Mouse (Mus musculus) hindbrain, embryonic 13.5 days (tissue): Measurements from ENCODE around the gene Sh2d6. TPM values are rescaled to one million over a fixed set of nuclear protein-coding genes. Genes with fewer than 3 reads are reported as not detected.
"Not testable (repeated sequence)": the region's sequence is repeated elsewhere in the genome, so short reads cannot be mapped to it uniquely, and the experiment has no call there.

ENCODE experiments used
- ATAC-seq: fragments of 200-750 bp; cut with Nextera tagmentation; 2 replicates; pipeline ENCODE4 v1.8.0; 2017; ENCODE audit warnings: moderate TSS enrichment; ENCODE audit not compliant: low FRiP score
- H3K27ac ChIP-seq: fragments of 300-500 bp; sonication (generic); 2 replicates; pipeline ENCODE4 v1.5.1; 2015; ENCODE audit warnings: inconsistent platforms, mild to moderate bottlenecking, moderate library complexity
- H3K27me3 ChIP-seq: fragments of 300-500 bp; sonication (generic); 2 replicates; pipeline ENCODE4 v1.6.1; 2015; ENCODE audit warnings: mild to moderate bottlenecking, inconsistent platforms
- H3K36me3 ChIP-seq: fragments of 300-500 bp; sonication (generic); 2 replicates; pipeline ENCODE4 v1.6.1; 2015; ENCODE audit warnings: mild to moderate bottlenecking, inconsistent platforms
- H3K4me1 ChIP-seq: fragments of 300-500 bp; sonication (generic); replicated peaks from 2 replicates; pipeline ENCODE4 v1.6.1; 2015; ENCODE audit warnings: inconsistent platforms
- H3K4me2 ChIP-seq: fragments of 300-500 bp; sonication (generic); 2 replicates; pipeline ENCODE4 v1.6.1; 2015; ENCODE audit warnings: inconsistent platforms, mild to moderate bottlenecking, moderate library complexity
- H3K4me3 ChIP-seq: fragments of 300-500 bp; sonication (generic); 2 replicates; pipeline ENCODE4 v1.5.1; 2015; ENCODE audit warnings: mild to moderate bottlenecking, inconsistent platforms
- H3K9ac ChIP-seq: fragments of 300-500 bp; sonication (generic); 2 replicates; pipeline ENCODE4 v1.6.1; 2015; ENCODE audit warnings: mild to moderate bottlenecking, inconsistent platforms
- H3K9me3 ChIP-seq: fragments of 300-500 bp; sonication (generic); 2 replicates; pipeline ENCODE4 v1.6.1; 2016; ENCODE audit warnings: inconsistent platforms
- WGBS: fragments of 180-500 bp; shearing (Covaris S2); methylation state at CpG from one replicate; pipeline ENCODE4 v1.1.7; 2015; 5-methylcytosine and 5-hydroxymethylcytosine counted together
- polyA plus RNA-seq: library from polyadenylated mRNA; unstranded; fragments of >200 nt; fragmentation: Nextera tagmentation; extraction: Ambion mirVana; gene quantifications from 2 replicates; pipeline ENCODE4 v1.2.1, GENCODE M21; 2015

Gene Sh2d6
- polyA plus RNA-seq, 1 experiment from 2014 or later = 1.0 TPM

DNA sequence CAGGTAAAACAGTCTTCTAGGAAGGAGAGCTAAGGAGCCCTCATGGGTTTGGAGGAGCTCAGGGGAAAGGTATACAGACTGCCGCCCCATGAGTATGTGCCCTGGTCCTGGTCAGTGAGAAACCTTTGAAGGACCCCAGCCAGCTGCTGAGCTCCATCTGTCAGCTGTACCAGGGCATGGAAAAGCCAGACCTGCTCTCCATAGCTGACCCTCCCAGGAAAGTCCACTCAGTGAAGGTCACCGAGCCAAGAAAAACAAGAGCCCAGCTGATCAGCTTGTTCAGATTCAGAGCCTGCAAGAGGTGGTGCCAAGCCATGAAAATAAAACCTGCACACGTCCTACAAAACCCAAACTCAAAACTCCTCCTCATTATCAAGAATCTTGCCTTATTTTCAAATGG, 32.7 kb downstream of the Sh2d6 start:
- Histone ChIP-seq H3K4me2 (no peak overlapping the region), H3K27ac (no peak overlapping the region), H3K4me3 (no peak overlapping the region), H3K4me1 (no peaks in the 10 kb centered on the region), H3K27me3 (no peaks in the 10 kb centered on the region), H3K9ac (no peak overlapping the region), H3K36me3 (no peaks in the 10 kb centered on the region), H3K9me3 (no peaks in the 10 kb centered on the region)
- 76% methylated on average over 3 of the region's 3 CpGs for WGBS
- ATAC-seq = no peak

DNA sequence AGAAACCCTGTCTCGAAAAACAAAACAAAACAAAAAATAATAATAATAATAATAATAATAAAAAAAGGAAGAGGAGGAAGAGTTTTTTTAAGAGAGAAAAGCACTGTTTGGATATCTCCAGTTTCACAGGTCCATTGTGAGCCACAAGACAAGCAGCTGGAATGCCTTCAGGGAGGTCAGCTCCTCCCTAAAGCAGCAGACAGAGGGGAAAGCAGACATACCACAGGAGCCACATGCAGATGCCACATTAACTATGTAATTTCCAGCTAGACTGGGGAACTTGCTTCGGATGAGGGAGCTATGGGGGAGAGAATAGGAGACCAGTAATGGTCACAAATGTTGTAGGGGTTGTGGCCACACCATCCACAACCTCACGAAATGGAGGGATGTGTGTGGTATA, 34.2 kb downstream of the Sh2d6 start:
- Histone ChIP-seq H3K9ac (no peak overlapping the region), H3K27me3 (no peaks in the 10 kb centered on the region), H3K27ac (no peak overlapping the region), H3K4me3 (no peak overlapping the region), H3K4me2 (no peak overlapping the region), H3K9me3 (no peaks in the 10 kb centered on the region), H3K36me3 (no peaks in the 10 kb centered on the region), H3K4me1 (no peaks in the 10 kb centered on the region)
- 74% methylated on average over 3 of the region's 3 CpGs for WGBS
- ATAC-seq = no peak

GRCm38 (mm10) chr6:72486307-72486706, 35.2 kb downstream of the Sh2d6 start:
- H3K4me2 ChIP-seq = no peak overlapping the region
- no peak overlapping the region for H3K27ac ChIP-seq
- no peak overlapping the region for H3K4me3 ChIP-seq
- H3K27me3 ChIP-seq = no peaks in the 10 kb centered on the region
- H3K9ac ChIP-seq = no peak overlapping the region
- 94% methylated on average over 6 of the region's 6 CpGs for WGBS
- H3K9me3 ChIP-seq = no peaks in the 10 kb centered on the region
- H3K36me3 ChIP-seq = no peaks in the 10 kb centered on the region
- no peaks in the 10 kb centered on the region for H3K4me1 ChIP-seq
- ATAC-seq = no peak

DNA sequence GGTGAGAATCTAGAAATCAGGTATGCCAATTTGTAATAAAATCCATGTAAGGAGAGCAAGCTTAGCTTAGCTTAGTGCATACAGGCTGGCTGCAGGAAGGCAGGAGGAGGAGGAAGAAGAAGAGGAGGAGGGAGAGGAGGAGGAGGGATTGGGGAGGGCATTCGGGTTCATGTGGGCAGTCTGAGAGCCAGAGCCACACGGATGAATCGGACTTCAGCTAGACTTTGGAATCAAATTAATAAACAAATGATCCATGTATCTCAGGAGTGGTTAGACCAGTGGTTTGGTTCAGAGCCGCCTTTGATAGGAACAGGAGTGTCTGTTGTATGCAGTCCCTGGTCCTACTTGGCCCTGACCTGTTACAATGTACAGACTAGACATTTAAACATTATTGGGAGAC, 36.6 kb downstream of the Sh2d6 start:
- Histone ChIP-seq H3K9ac (no peak overlapping the region), H3K36me3 (no peaks in the 10 kb centered on the region), H3K27ac (no peak overlapping the region), H3K27me3 (no peaks in the 10 kb centered on the region), H3K4me1 (no peaks in the 10 kb centered on the region), H3K4me3 (no peak overlapping the region), H3K9me3 (no peaks in the 10 kb centered on the region), H3K4me2 (no peak overlapping the region)
- WGBS = 76% methylated on average over 4 of the region's 4 CpGs
- ATAC-seq = no peak

DNA sequence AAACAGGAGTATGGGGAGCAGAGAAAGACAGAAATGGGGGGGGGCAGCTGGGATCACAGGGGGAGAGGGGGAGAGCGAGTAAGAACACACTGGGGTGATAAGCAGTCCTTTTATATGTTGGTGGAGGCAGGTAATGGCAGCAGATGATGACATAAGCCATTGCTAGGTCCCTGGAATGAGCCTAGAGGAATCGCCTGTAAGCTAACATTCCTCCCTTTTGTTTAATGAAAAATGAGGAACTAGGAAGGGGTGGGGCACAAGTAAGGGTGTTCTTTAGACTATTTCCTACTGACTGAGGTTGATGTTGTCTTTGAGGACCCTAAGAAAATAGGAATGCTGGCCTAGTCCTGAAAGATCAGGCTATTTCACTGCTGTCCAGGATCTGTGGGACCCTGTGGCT, 39.4 kb downstream of the Sh2d6 start:
- H3K4me1 ChIP-seq = no peaks in the 10 kb centered on the region
- WGBS = 57% methylated on average over 2 of the region's 2 CpGs
- no peak for ATAC-seq

DNA sequence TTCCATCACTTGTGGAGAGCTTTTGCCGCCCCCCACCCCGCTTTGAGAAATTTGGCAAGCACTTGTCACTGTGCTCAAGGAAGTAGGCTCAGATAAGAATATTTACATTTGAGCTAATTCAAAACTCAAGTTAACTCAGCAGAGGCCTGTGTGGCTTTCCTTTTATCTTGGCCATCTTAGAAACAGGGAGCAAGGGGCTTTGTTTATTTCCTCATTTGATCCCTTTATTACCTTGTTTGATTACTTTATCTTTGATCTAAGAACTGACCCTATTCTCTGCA, 41.1 kb downstream of the Sh2d6 start:
- H3K4me3 ChIP-seq = no peak overlapping the region
- 89% methylated on average over 2 of the region's 2 CpGs for WGBS

More for the DNA sequence above, 39.4 kb downstream of the Sh2d6 start:
- Histone ChIP-seq H3K4me3 (no peak overlapping the region), H3K36me3 (no peaks in the 10 kb centered on the region), H3K27me3 (no peaks in the 10 kb centered on the region), H3K27ac (no peak overlapping the region), H3K4me2 (no peak overlapping the region), H3K9ac (no peak overlapping the region), H3K9me3 (no peaks in the 10 kb centered on the region)

DNA sequence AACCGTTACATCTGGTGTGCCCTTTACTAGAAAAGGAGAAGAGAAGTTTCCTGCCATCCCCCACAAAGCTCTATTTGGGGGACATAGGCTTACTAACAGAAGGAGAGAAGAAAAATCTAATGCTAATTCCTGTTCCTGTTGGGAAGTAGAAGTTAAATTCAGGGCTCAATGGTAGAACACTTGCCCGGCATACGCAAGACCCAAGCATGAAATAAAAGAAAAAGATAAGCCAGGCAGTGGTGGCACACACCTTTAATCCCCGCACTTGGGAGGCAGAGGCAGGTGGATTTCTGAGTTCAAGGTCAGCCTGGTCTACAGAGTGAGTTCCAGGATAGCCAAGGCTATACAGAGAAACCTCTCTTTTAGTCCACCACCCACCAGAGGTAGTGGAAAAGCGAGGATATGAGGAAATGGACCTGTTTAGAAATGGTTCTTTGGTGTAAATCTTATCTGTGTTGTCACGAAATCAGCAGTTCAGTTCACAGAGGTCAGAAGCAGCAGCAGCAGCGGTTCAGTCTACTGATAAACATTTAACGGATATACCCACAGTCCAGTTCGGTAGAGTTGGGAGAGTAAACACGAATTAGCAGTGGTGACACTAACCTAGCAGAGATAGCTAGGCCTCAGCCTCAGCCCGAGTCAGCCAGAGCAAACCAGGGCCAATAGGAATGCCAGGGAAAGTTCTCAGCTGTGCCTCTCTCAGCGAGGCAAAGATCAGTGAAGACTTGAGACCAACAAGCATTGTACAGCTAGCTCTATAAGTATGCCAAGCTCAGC, 41.7 kb downstream of the Sh2d6 start:
- Histone ChIP-seq H3K9ac (no peak overlapping the region), H3K27ac (no peak overlapping the region), H3K4me1 (no peaks in the 10 kb centered on the region), H3K4me3 (no peak overlapping the region), H3K36me3 (no peaks in the 10 kb centered on the region), H3K27me3 (no peaks in the 10 kb centered on the region), H3K4me2 (no peak overlapping the region), H3K9me3 (no peaks in the 10 kb centered on the region)
- no peak for ATAC-seq
- WGBS = 92% methylated on average over 12 of the region's 12 CpGs

More for the DNA sequence above, 41.1 kb downstream of the Sh2d6 start:
- Histone ChIP-seq H3K27me3 (no peaks in the 10 kb centered on the region), H3K27ac (no peak overlapping the region), H3K4me1 (no peaks in the 10 kb centered on the region), H3K36me3 (no peaks in the 10 kb centered on the region), H3K9me3 (no peaks in the 10 kb centered on the region), H3K9ac (no peak overlapping the region), H3K4me2 (no peak overlapping the region)
- no peak for ATAC-seq

DNA sequence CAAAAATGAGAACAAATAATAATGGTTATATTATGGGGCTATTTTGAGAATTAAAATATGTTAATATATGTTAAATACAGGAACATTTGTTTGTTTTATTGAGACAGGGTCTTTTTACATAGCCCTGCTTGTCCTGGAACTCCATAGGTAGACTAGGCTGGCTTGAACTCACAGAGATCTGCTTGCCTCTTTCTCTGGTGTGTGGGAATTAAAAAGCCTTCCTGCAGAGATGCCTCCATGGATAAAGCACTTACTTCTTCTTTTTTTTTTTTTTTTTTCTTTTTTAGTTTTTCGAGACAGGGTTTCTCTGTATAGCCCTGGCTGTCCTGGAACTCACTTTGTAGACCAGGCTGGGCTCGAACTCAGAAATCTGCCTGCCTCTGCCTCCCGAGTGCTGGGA, 42.8 kb downstream of the Sh2d6 start:
- H3K4me3 ChIP-seq, H3K9ac ChIP-seq, H3K27me3 ChIP-seq, H3K9me3 ChIP-seq, H3K4me1 ChIP-seq, ATAC-seq, H3K36me3 ChIP-seq, H3K27ac ChIP-seq, H3K4me2 ChIP-seq: not testable (repeated sequence)
- WGBS = 93% methylated on average over 3 of the region's 3 CpGs

DNA sequence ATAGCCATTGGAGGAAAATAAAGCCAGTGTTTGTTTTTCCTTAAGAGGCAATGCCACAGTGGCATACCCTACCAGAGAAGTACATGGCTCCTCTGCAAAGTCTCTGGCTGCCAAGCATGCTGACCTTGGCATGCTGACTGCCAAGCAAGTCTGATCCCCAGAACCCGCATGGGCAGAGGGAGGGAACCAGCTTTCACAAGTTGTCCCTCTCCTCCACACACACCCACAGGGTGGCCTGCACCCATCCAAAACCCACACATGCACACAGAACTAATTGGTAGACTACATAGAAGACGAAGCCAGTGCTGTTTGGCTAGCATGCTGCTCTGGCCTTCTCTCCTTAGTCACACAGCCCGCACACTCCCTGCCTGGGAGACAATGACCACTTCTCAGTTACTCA, 43.9 kb downstream of the Sh2d6 start:
- WGBS = 85% methylated on average over 3 of the region's 3 CpGs

GRCm38 (mm10) chr6:72476836-72477235, 44.7 kb downstream of the Sh2d6 start:
- WGBS = 91% methylated on average over 5 of the region's 5 CpGs
- no peaks in the 10 kb centered on the region for H3K9me3 ChIP-seq

More for the DNA sequence above, 43.9 kb downstream of the Sh2d6 start:
- no peaks in the 10 kb centered on the region for H3K36me3 ChIP-seq
- no peak overlapping the region for H3K9ac ChIP-seq
- no peak overlapping the region for H3K4me2 ChIP-seq
- H3K9me3 ChIP-seq = no peaks in the 10 kb centered on the region
- peaks cover 4% of the 10 kb centered on the region; the same call in 1 of the 2 replicates for H3K4me1 ChIP-seq
- ATAC-seq = no peak
- H3K4me3 ChIP-seq = no peak overlapping the region
- H3K27ac ChIP-seq = no peak overlapping the region
- no peaks in the 10 kb centered on the region for H3K27me3 ChIP-seq

GRCm38 (mm10) chr6:72475221-72475985, 46.1 kb downstream of the Sh2d6 start:
- ATAC-seq = no peak
- Histone ChIP-seq H3K4me1 (peaks cover 4% of the 10 kb centered on the region; the same call in 1 of the 2 replicates), H3K27me3 (no peaks in the 10 kb centered on the region), H3K9me3 (no peaks in the 10 kb centered on the region), H3K4me3 (no peak overlapping the region), H3K4me2 (no peak overlapping the region), H3K36me3 (no peaks in the 10 kb centered on the region), H3K27ac (no peak overlapping the region), H3K9ac (no peak overlapping the region)
- WGBS = 90% methylated on average over 4 of the region's 4 CpGs

More at GRCm38 (mm10) chr6:72476836-72477235, 44.7 kb downstream of the Sh2d6 start:
- Histone ChIP-seq H3K27me3 (no peaks in the 10 kb centered on the region), H3K9ac (no peak overlapping the region), H3K36me3 (no peaks in the 10 kb centered on the region), H3K27ac (no peak overlapping the region), H3K4me3 (no peak overlapping the region), H3K4me1 (peaks cover 4% of the 10 kb centered on the region; the same call in 1 of the 2 replicates), H3K4me2 (no peak overlapping the region)
- ATAC-seq = no peak

DNA sequence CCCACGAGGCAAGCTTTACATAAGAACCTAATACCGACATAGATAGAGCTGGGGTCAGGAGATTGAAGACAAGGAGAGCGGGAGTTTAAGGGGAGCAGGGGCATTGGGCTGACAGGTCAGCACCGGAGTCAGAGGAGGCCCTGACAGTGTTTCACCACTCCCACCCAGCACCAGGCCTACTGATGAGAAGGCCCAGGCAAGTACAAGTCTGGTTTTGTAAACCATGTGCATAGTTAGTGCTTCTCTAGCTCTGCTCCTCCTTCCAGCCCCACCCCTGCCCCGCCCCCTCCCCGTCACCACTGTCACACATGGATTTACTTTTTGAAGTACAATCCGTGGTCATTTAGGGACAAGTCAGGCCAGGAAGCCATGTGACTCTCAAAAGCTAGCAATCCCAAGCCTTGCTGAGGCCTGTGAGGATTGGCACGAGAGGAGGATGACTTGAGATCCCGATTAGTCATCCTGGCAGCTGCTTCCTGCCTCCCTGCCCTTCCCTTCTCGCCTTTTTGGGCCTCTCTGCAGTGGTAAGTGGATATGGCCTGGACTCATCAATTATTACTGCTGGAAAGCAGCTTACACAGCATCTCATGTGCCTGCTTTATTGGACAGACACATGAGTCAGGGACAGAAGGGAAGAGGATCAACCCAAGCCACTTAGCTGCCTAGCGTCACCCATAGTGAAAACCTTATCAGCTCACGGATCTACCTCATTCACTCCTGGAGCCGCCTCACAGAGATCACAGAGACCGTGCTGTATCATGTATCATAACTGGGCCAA, 48.1 kb downstream of the Sh2d6 start:
- Histone ChIP-seq H3K9ac (no peak overlapping the region), H3K27ac (no peak overlapping the region), H3K4me2 (no peak overlapping the region), H3K4me3 (no peak overlapping the region), H3K36me3 (no peaks in the 10 kb centered on the region), H3K9me3 (no peaks in the 10 kb centered on the region), H3K27me3 (no peaks in the 10 kb centered on the region), H3K4me1 (peaks cover 4% of the 10 kb centered on the region; the same call in 1 of the 2 replicates)
- no peak for ATAC-seq
- WGBS = 65% methylated on average over 14 of the region's 14 CpGs
